Mouse (Mus musculus) R1 (cell line): ENCODE data around the gene Immt.

Experiments used
- DNase-seq: peaks from one replicate; pipeline ENCODE4 v3.0.0-alpha.2; 2018; ENCODE audit warnings: low read depth, low spot score

The Immt gene

GRCm38 (mm10) chr6:71830690-71831580 lies at the start of gene Immt:
TSS of gene Immt (plus strand) at chr6:71831331.
- DNase-seq: peak; percentile 98

GRCm38 (mm10) chr6:71783165-71783564 lies 48.0 kb upstream of the Immt start:
- DNase-seq: no peak

DNA sequence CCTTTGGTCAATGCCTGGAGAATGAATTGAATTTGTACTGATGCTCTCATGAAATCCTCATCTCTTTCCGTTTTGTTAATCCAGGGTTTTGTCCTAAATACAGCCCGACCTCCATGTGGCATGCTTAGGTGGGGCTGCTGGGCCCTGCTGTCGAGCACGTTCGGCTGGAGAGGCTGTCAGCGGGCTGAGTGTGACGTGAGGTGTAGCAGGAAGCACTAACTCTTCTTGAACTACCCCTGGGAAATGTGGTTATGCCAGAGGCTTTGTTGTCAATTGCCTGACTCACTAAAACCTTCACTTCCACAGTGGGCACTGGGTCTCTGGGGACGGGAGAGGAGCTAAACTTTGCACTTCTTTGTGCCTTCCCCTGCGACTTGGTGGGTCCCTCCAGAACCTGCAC lies 42.8 kb upstream of the Immt start:
- no peak for DNase-seq

DNA sequence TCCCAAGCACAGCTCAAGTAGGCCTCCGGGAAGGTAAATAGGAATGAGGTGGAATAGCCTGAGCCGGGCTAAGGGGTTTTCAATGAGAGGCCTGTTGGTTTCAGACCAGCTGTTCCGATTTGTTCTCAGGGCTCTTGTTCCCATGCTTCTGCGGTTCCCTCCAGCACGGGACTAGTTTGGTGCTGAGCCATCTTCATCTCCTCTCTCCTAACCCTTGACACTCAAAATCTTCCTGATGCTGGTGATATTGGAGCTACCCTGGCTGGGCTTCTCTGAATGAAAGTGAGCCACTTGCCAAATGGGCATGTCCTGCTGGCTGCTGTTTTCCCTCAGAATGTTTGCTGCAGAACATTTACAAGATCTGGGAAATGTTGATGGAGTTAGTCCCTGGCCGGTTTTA lies 39.4 kb upstream of the Immt start:
- no peak for DNase-seq

DNA sequence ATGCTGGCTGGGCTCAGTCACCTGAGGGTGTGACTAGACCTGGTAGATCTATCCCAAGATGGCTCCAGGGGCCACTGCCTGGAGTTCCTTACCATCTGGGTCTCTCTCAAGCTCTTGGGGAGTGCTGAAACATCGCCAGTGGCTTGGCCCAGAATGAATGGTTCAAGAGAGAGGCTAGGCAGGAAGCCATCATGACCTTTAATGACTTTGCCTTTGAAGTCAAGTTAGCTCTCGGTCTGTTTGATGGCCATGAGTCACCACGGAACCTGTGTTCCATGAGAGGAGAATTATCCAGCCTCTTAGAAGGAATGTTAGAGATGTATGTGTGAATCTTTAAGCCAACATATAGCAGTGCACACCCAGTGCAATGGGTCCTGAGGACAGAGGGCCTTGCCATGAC lies 31.7 kb upstream of the Immt start:
- peak; percentile 41 for DNase-seq

DNA sequence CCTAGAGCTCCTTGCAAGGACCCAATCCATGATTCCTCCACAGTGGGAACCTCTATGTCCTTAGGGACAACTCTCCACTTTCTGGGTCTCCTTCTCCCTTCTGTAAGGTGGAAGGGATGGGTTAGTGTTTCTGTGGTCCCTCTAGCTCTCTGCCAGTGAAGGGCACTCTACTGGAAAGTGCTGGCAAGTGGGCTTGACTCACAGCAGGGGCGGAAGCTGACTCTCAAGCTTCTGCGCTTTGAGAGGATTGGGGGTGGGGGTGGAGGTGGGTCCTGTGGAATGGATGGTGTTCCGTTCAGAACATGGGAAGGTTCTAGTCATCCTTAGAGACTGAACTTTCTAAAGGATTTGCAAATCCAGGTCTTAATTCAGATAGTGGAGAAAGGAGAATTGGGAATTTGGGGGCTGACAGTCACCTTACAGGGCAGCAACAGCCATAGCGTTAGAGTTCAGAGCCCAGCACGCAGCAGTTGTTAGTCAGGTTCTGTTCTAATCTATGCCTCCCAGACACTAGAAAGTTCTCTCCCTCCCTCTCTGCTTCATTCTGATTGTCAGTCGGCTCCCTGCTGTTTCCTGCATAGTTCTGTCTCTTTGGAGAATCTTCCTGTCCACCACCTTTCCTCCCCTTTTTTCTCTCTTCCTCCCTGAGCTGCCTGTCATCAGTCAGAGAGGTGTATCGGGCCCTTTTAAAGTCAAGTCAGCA lies 30.0 kb upstream of the Immt start:
- DNase-seq: peak; percentile 63

DNA sequence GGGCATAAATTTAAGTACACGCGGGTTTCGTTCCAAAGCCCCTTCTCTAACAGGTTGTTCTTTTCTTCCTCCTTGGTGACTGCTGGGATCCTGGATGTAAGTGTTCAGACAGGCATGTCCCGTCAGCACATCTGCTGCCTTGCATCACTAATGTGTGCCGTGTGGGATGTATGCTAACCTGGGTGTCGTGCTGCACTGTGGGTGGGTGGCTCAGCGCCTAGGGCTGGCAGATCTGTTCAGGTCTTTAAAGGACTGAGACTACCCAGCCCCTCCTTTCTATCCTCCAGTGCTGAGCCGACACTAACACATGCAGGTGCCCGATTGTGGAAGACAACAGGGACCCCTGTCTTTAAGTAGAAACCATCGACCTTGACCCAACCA lies 29.4 kb upstream of the Immt start:
- no peak for DNase-seq

DNA sequence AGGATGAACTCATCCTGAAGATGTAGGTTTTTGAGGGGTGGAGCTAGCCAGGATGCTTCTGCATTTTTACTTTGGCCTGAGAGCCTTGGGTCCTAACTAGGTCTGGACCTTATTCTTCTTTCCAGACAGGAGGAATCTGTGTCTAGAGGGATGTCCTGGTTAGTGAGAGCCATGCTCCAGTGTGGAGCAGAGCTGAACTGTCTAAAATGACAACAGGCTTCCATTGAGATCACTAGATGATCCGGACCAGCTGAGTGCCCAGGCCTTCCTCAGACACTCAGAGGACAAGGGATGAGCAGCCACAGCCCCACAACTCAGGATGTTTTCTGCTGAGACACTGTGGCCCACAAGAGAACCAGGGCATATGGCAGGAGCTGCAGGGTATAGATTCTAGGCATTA lies 27.5 kb upstream of the Immt start:
- no peak for DNase-seq

DNA sequence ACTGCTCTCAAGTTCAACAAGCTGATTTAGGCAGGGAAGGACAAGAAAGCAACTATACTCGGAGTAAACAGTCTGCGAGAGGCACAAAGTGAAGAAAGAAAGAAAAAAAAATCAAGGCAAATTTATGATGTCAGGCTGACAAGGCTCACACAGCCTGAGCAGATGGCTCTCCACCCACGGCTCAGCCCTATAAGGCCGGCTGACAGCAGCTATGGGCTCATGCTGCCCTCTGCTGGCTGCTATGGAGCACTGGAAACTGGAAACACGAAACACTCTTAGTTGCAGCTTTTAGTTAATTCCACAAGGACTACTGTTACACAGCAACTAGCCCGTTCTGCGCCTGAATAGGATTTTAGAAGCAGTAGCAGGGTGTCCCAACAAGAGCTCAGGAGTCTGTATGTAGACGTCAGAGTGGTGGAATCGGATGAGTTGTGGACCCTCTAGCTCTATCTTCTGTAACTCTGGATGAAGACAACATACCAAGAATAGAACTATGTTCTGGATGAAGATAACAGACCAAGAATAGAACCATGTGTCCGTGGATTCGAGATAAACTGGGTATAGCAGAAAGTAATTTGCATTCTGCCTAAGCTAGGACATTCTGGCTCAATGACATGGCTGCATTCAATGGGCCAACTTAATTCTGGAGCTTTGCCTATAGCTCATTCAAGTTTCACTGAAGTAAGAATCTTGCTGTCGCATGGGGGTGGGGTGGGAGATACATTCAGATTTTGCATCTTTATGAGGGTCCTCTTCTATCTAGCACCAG lies 26.9 kb upstream of the Immt start:
- peak; percentile 76 for DNase-seq

- no peak for DNase-seq
Observed at GRCm38 (mm10) chr6:71806713-71807112, 24.4 kb upstream of the Immt start.

- no peak for DNase-seq
Observed at GRCm38 (mm10) chr6:71809890-71810289, 21.2 kb upstream of the Immt start.

- no peak for DNase-seq
Observed at GRCm38 (mm10) chr6:71812820-71813219, 18.3 kb upstream of the Immt start.

DNA sequence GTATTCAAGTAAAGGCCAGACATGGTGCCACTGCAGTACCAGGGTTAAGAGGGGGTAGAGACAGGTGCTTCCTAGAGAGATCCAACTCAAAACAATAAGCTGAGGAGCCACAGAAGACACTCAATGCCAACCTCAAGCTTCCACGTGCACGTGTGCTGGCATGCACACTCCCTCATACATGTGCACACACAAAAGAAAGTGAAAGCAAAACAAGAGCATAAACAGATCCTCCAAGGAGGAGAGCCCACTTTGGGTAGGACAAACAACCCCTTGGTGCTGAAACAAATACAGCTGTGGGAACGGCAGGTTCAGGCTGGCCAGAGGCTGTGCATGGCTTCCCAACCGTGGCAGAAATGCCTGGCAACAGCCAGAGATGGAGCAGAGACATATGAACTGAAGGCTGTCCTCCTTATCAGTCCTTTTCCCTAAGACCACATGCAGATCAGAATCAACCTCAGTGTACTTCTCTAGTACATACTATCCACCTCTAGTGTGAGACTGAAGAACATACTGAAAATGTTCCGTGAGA lies 11.3 kb upstream of the Immt start:
- no peak for DNase-seq

DNA sequence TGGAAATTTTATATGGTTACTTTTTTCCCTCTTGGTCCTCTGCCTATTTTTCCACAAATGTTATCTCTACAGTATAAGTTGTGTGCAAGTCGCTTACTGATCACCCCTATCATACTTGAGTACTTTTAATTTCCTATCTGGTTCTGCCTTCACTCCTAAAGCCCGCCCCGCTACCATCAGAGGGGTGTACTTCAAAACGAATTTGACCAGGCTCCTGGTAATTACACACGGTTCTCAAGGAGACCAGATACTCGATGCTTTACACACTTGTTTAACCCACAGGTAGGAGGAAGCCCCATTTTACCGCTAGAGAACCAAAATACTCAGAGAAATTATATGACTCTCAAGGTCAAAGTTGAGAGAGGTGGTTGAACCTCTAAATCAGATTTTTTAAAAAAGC lies 8.0 kb upstream of the Immt start:
- no peak for DNase-seq

GRCm38 (mm10) chr6:71823488-71823887 lies 7.6 kb upstream of the Immt start:
- DNase-seq: peak; percentile 97

GRCm38 (mm10) chr6:71823961-71824360 lies 7.2 kb upstream of the Immt start:
- no peak for DNase-seq

DNA sequence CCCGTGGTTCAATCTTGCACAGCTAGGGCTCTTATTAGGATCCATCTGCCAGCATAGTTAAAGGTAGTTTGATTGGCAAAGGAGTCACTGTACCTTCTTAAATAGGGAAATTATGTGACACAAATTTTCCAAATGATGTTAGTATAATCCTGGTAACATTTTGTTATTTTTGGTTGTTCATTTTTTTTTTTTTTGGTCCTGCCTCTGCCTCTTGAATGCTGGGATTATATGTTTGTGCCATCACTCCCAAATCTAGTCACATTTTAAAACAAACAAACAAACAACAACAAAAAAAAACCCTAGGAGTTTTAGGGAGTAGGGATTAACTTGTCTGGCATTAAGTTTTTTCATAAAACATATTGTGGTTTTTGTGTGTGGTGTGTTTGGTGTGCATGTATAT lies 4.3 kb upstream of the Immt start, which contains the start of gene Mrpl35:
Mrpl35 (minus strand) TSS at position 101 of the 400 bp plus-strand sequence.
- DNase-seq: no peak

GRCm38 (mm10) chr6:71829768-71830167 lies 1.4 kb upstream of the Immt start:
- no peak for DNase-seq

DNA sequence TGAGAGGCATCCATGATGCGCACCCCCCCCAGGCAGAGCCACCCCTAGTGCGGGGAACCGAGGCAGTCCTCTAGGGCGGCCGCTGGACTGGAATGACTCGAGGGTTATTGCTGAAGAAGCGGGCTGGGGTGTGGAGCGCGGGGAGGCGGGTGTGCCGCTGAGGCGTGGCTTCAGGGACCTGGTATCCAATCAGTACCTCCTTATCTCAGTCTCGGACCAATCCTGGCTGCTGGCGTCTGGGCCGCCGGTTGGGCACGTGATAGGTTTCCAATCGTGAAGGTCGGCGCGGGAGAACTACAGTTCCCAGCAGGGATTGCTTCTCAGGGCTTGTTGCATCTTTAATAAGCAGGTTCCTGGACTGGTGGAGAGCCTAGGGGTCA lies 440 bp downstream of the Immt start:
- peak; percentile 99 for DNase-seq

GRCm38 (mm10) chr6:71836811-71837210 lies 5.7 kb downstream of the Immt start:
- DNase-seq: peak; percentile 77

DNA sequence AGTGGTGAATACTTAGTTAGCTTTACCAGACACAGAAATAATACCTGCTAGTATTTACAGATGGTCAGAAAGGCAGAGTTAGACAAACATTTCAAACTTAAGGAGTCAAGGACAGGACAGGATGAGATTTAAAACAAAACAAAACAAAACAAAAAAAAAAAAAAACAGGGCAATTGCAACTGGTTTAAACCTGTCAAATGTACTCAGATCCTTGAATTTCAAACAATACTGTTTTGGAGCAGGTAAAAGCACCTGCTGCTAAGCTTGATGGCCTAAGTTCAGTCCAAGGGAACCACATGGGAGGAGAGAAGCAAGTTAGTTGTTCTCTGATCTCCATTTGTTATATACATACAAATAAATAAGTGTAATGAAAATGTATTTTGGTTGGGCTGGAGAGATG lies 8.7 kb downstream of the Immt start:
- peak; percentile 40 for DNase-seq
